Mouse (Mus musculus) urinary bladder, adult 2 months (tissue): ENCODE data around the gene Tlr9. TPM values are rescaled to one million over a fixed set of nuclear protein-coding genes. Genes with fewer than 3 reads are reported as not detected.

Experiments used
- DNase-seq: peaks from one replicate; pipeline ENCODE4 v3.0.0; 2022; ENCODE audit warnings: low spot score
- polyA plus RNA-seq: library from polyadenylated mRNA; depleted of rRNA; stranded (reverse); fragments of >200 nt; gene quantifications from 2 replicates; pipeline ENCODE4 v1.2.3, GENCODE M21; 2012

Gene Tlr9
- polyA plus RNA-seq, 1 experiment: 1.8 TPM

DNA sequence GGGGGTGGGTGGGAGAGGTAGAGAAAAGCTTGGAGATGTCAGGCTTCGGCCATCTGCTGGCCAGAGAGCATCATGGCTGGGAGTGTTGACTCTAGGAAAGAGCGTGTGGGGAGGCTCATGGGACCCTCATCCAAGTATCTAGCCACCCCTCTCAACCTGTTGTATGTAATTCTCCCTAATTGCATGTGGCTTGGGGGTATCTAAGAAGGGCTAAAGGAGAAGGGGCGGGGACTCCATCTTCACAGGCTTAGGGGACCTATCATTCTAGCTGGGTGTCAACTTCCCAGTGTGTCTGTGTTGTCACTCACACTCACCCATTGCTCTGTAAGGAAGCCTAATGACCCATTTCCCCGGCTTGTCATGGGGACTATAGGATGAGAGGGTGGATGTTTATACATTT lies 9.4 kb downstream of the Tlr9 start:
- no peak for DNase-seq

GRCm38 (mm10) chr9:106232956-106233355 lies 10.6 kb downstream of the Tlr9 start:
- DNase-seq: no peak

- DNase-seq: no peak
Measured at GRCm38 (mm10) chr9:106233953-106234352, 11.6 kb downstream of the Tlr9 start.

GRCm38 (mm10) chr9:106235194-106235830 lies 12.9 kb downstream of the Tlr9 start:
- no peak for DNase-seq

DNA sequence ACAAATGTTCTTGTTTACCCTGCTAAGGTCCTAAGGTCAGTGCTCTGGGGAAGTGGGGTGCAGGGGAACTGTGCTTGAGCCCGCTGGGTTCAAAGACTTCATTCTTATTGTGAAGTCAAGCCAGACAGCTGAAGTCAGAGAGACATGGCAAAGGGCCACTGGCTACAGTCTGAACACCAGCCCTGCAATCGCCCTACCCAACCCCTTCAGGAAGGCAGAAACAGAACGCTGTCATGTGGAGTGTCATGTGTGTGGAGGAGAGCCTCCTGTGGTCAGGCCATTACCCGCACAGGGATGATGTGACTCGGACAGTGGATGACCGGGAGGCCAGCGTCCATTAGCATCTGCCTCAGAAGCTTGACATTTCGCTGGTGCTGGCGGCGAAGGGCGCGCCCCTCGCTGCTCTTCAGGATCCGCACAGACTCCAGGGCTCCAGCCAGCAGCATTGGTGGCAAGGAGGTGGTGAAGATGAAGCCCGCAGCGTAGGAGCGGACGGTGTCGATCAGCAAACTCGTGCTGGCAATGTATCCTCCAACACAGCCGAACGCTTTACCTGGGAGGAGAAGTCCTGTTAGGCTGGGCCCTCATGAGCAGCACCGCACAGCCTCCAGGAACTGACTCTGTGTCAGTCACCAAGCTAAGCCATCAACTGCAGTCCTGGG lies 13.9 kb downstream of the Tlr9 start:
- no peak for DNase-seq

- DNase-seq: no peak
Measured at GRCm38 (mm10) chr9:106236818-106237211, 14.4 kb downstream of the Tlr9 start.

GRCm38 (mm10) chr9:106237401-106237800 lies 15.0 kb downstream of the Tlr9 start:
- no peak for DNase-seq

GRCm38 (mm10) chr9:106237878-106238277 lies 15.5 kb downstream of the Tlr9 start:
- DNase-seq: no peak

GRCm38 (mm10) chr9:106241541-106242164 lies 19.3 kb downstream of the Tlr9 start:
- DNase-seq: no peak

- DNase-seq: no peak
Measured at GRCm38 (mm10) chr9:106242813-106243488, 20.6 kb downstream of the Tlr9 start.

- no peak for DNase-seq
Measured at GRCm38 (mm10) chr9:106249550-106249949, 27.2 kb downstream of the Tlr9 start.

DNA sequence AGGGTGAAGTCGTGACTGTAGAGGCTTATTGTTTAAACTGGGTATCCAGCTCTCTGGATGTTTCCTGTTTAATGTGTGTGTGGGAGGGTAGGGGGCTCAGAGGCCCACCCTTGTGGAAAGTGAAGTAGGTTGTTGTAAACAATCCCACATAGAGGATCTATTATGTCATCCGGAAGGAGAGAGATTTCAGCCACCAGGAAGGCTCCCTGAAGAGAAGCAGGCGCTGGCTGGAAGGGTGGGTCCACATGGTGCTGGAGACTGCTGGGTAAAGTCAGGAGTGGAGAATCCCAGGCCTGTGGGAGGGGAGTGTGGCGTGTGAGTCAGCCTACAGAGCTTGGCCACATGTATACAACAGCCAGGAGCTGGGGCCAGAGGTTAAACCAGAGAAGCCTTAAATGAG lies 27.8 kb downstream of the Tlr9 start:
- DNase-seq: no peak

GRCm38 (mm10) chr9:106251066-106251465 lies 28.7 kb downstream of the Tlr9 start:
- no peak for DNase-seq

DNA sequence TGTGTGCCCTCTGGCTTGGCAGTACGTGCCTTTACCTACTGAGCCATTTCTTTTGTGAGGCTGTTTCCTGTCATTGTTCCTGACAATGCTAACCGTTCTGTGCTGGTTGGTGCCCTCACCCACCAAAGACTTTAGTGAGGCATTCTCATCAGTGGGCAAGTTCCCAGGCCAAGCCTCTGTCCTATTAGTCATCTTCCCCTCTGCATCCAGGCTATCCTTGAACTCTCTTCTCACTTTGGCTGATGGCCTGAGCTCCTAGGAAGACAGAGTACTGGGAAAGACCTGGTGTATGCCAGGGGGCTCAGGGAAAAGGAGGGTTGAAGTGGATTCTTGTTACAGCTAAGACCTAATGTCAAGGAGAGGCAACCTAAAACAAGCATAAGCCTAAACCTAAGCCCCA lies 31.6 kb downstream of the Tlr9 start:
- no peak for DNase-seq

DNA sequence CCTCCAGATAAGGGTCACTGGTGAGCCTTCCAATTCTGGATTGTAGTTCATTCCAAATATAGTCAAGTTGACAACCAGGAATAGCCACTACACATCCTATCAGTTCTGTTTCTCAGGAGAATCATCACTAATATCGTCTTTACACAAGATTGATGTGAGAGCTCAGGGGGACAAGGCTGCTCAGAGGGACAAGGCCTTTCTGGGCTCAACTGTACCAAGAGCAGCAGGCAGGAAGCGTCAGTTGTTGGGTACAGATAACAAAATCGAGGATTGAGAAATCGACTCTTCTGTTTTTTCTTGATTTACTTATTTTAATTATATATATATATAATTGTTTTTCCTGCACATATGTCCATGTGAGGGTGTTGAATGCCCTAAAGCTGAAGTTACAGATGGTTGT lies 36.0 kb downstream of the Tlr9 start:
- DNase-seq: no peak

GRCm38 (mm10) chr9:106258990-106259389 lies 36.6 kb downstream of the Tlr9 start:
- no peak for DNase-seq

DNA sequence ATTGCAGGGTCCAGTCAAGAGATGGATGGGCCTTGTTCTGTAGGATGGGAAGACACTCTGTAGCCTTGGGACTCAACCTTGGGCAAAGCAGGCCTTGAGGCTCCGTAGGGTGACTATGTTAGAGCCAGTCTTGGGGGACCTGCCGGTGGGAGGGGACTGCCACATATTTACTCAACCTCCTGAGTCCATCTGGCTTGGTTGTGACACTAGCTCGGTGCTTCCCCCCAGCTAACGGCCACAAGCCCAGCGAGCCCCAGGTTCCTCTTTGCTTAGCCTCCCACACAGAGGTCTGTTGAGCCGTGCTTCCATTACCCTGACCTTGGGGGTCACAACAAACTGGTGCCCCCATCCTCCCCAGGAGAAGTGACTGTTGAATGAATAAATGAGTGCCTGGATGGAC lies 38.7 kb downstream of the Tlr9 start:
- no peak for DNase-seq

DNA sequence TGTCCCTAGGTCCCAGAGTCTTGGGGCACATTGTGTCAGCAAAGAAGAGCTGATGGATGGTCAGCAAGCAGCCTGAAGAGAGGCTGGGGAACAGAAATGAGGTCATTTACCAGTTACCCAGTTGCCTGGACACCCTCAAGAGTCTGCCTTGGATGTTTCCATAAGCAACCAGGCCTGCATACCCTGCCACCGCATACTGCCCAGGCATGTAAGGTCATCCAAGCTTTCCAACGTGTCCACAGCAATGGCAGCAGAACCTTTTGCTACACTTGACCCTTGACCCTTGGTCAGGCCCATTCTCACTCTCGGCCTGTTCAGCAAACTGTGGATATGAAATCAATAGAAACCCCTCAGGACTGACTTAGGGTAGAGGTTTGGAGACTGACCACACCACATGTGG lies 39.1 kb downstream of the Tlr9 start:
- DNase-seq: no peak

DNA sequence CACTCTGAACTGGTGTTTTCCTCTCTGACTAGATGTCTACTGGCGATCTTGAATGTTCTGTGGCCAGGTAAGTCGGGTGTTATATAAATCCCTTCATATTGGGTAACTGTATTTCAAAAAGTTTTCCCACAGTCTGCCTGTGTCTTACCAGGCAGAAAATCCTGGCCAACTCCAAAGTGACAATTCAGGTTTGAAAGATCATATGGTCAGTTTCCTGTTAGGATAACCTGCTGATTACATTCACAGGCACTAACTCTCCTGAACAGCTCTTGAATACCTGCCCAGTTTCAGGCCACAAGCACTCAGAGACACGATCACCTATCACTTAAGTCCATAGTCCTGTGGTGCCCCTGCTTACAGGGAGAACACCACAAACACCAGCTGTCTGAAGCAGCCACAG lies 39.7 kb downstream of the Tlr9 start:
- DNase-seq: no peak

DNA sequence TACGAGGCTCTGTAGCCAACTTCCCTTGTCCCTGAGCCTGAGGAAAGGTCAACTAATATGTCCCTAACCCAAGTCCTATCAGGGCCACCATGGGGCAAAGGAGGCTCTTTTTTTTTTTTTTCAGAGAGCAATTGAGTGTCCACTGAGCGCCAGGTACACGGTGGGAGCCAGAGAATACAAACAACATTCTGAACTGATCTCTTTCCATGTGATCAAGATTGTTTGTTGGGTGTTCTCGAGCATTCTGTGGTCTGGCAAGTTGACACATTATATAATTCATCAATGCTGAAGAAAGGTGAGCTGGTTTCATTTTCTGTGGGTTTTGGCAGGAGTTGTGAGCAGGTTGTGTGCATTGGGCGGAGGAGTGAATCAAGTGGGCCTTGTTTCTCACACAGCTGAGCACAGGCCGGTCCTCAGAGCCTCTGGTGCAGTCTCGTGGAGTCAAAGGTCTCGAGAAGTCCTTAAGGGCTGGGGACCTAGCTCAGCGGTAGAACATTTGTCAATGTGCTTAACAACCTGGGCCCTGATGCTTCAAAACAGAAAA lies 41.1 kb downstream of the Tlr9 start:
- DNase-seq: no peak

DNA sequence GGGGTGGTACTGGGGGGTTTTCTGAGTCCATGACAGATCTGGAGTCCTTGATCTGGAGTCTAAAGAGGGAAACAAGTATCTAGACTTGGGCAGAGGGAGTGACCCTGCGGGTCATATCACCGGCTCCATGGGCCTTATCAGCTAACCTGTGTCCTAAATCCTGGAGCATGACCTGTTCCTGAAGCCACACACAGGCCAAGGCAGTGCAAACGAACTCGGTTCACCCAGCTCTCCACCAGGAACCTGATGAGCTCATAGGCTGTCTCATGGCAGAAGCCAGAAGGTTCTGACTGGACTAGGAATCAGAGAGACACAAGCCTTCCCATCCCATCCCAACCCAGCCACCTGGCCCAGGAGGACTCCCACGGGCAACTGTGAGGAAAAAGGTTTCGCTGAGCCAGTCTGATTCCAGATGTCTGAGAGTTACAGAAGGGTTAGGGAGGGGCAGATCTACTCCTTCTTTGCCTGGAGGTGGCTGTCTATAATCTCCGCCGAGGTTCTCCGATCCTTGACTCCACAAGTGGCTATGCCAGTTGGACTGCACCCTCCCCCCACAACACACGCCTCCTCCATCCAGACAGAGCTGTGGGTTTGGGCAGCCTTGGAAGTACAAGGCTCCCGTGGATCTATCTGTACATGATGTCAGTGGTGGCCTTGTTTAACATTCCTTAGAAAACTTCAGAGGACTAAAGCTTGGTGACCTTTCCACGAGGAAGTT lies 43.1 kb downstream of the Tlr9 start:
- no peak for DNase-seq
